Mouse (Mus musculus) small intestine, adult 2 months (tissue): ENCODE results near the gene Cfap73.

Experiments used
- CTCF ChIP-seq: fragments of 200-500 bp; IDR thresholded peaks from 2 replicates; pipeline ENCODE4 v1.5.1; 2012; ENCODE audit warnings: low read depth, mild to moderate bottlenecking, control low read depth, inconsistent platforms, low read length, moderate library complexity, mixed read lengths; ENCODE audit not compliant: insufficient replicate concordance, insufficient read length; ENCODE audit errors: extremely low read depth
- POLR2A ChIP-seq: fragments of 200-500 bp; IDR thresholded peaks from 2 replicates; pipeline ENCODE4 v1.6.1; 2012; ENCODE audit warnings: low read depth, mild to moderate bottlenecking, control low read depth, inconsistent platforms, low read length, moderate library complexity

- TF ChIP-seq CTCF: no peak
- TF ChIP-seq POLR2A: no peak
These were observed 19.1 kb upstream of the Cfap73 start for GRCm38 (mm10) chr5:120652915-120653701.
